Mouse (Mus musculus) limb, embryonic 15.5 days (tissue): ENCODE measurements around the gene Gm14440. TPM values are rescaled to one million over a fixed set of nuclear protein-coding genes. Genes with fewer than 3 reads are reported as not detected.
"Not testable (repeated sequence)": the region's sequence is repeated elsewhere in the genome, so short reads cannot be mapped to it uniquely, and the experiment has no call there.

Experiments used
- ATAC-seq: fragments of 200-750 bp; cut with Nextera tagmentation; 2 replicates; pipeline ENCODE4 v1.8.0; 2017; ENCODE audit warnings: low read depth, moderate TSS enrichment; ENCODE audit not compliant: insufficient number of reproducible peaks, low FRiP score, low TSS enrichment
- H3K27ac ChIP-seq: fragments of 300-500 bp; sonication (generic); 2 replicates; pipeline ENCODE4 v1.5.1; 2015; ENCODE audit warnings: moderate library complexity, mild to moderate bottlenecking, inconsistent platforms
- H3K27me3 ChIP-seq: fragments of 300-500 bp; sonication (generic); 2 replicates; pipeline ENCODE4 v1.6.1; 2015; ENCODE audit warnings: inconsistent platforms
- H3K36me3 ChIP-seq: fragments of 300-500 bp; sonication (generic); 2 replicates; pipeline ENCODE4 v1.6.1; 2015; ENCODE audit warnings: inconsistent platforms
- H3K4me1 ChIP-seq: fragments of 300-500 bp; sonication (generic); 2 replicates; pipeline ENCODE4 v1.6.1; 2015; ENCODE audit warnings: inconsistent platforms
- H3K4me2 ChIP-seq: fragments of 300-500 bp; sonication (generic); 2 replicates; pipeline ENCODE4 v1.6.1; 2015; ENCODE audit warnings: mild to moderate bottlenecking, inconsistent platforms
- H3K4me3 ChIP-seq: fragments of 300-500 bp; sonication (generic); 2 replicates; pipeline ENCODE4 v1.5.1; 2015; ENCODE audit warnings: mild to moderate bottlenecking, inconsistent platforms
- H3K9ac ChIP-seq: fragments of 300-500 bp; sonication (generic); 2 replicates; pipeline ENCODE4 v1.6.1; 2015; ENCODE audit warnings: inconsistent platforms
- H3K9me3 ChIP-seq: fragments of 300-500 bp; sonication (generic); 2 replicates; pipeline ENCODE4 v1.6.1; 2016; ENCODE audit warnings: inconsistent platforms
- WGBS: fragments of 180-500 bp; shearing (Covaris S2); methylation state at CpG from one replicate; pipeline ENCODE4 v1.1.7; 2015; 5-methylcytosine and 5-hydroxymethylcytosine counted together
- polyA plus RNA-seq: library from polyadenylated mRNA; unstranded; fragments of >200 nt; fragmentation: Nextera tagmentation; extraction: Ambion mirVana; gene quantifications from 2 replicates; pipeline ENCODE4 v1.2.1, GENCODE M21; 2015

Gm14440 gene
- polyA plus RNA-seq = 2.7 TPM in 1 of 2 replicates, not detected in the other

GRCm38 (mm10) chr2:175274825-175275224 lies at the start of gene Gm14440:
TSS of gene Gm14440 (plus strand) at chr2:175275125.
- ATAC-seq, H3K27me3 ChIP-seq, H3K4me2 ChIP-seq, H3K4me3 ChIP-seq, H3K27ac ChIP-seq, H3K36me3 ChIP-seq, H3K9me3 ChIP-seq, H3K4me1 ChIP-seq, H3K9ac ChIP-seq: not testable (repeated sequence)
- no CpG with 5 or more reads among the region's 6 CpGs for WGBS

Other genes with a start within 250 kb of the Gm14440 start
- 0.47 and 0.53 TPM in 2 replicates for gene Gm14393, start 207.3 kb upstream of the Gm14440 start, polyA plus RNA-seq
- gene Gm14399, start 133.1 kb upstream of the Gm14440 start, polyA plus RNA-seq = 3.9 and 6.1 TPM in 2 replicates
- gene Gm14443, start 99.3 kb upstream of the Gm14440 start, polyA plus RNA-seq = 0.60 and 0.84 TPM in 2 replicates
- gene Gm14391, start 68.2 kb upstream of the Gm14440 start, polyA plus RNA-seq = 6.7 and 10.5 TPM in 2 replicates
- gene Gm4631, start 63.1 kb downstream of the Gm14440 start, polyA plus RNA-seq = 15.7 and 17.6 TPM in 2 replicates
- 3.5 and 5.7 TPM in 2 replicates for gene Zfp968, start 97.3 kb downstream of the Gm14440 start, polyA plus RNA-seq
- gene Gm4724, start 160.7 kb downstream of the Gm14440 start, polyA plus RNA-seq = 9.8 and 14.8 TPM in 2 replicates
- gene Zfp965, start 194.9 kb downstream of the Gm14440 start, polyA plus RNA-seq = 5.6 and 7.1 TPM in 2 replicates